Mouse (Mus musculus): ENCODE measurements around the gene Mrps18c. TPM values are rescaled to one million over a fixed set of nuclear protein-coding genes. Genes with fewer than 3 reads are reported as not detected.

The Mrps18c gene
- polyA plus RNA-seq, 1 experiment: 27.8 TPM

GRCm38 (mm10) chr5:100826531-100826930 lies 28.1 kb downstream of the Mrps18c start:
- Histone ChIP-seq H3K27me3 (ENCODE audit: control insufficient read depth, insufficient read depth, low read length) (no peaks in the 10 kb centered on the region), H3K36me3 (ENCODE audit: control insufficient read depth, insufficient read depth, low read length) (no peaks in the 10 kb centered on the region), H3K4me3 (ENCODE audit: control insufficient read depth, low read depth, low read length) (no peak overlapping the region), H3K4me1 (ENCODE audit: control insufficient read depth, insufficient read depth, low read length) (no peaks in the 10 kb centered on the region), H3K27ac (ENCODE audit: control insufficient read depth, insufficient read depth, low read depth, low read length) (no peak overlapping the region)
- no peak for TF ChIP-seq CTCF (IDR thresholded peaks at IDR 0.05; ENCODE audit: control insufficient read depth, insufficient read depth, insufficient replicate concordance, low read depth, low read length)
- no peak for TF ChIP-seq POLR2A (IDR thresholded peaks at IDR 0.05; ENCODE audit: control insufficient read depth, low read depth, low read length)

GRCm38 (mm10) chr5:100828701-100829100 lies 30.3 kb downstream of the Mrps18c start:
- H3K36me3 ChIP-seq (ENCODE audit: control insufficient read depth, insufficient read depth, low read length): no peaks in the 10 kb centered on the region
- H3K4me3 ChIP-seq (ENCODE audit: control insufficient read depth, low read depth, low read length): no peak overlapping the region
- H3K27me3 ChIP-seq (ENCODE audit: control insufficient read depth, insufficient read depth, low read length): no peaks in the 10 kb centered on the region
- H3K27ac ChIP-seq (ENCODE audit: control insufficient read depth, insufficient read depth, low read depth, low read length): no peak overlapping the region
- H3K4me1 ChIP-seq (ENCODE audit: control insufficient read depth, insufficient read depth, low read length): no peaks in the 10 kb centered on the region
- TF ChIP-seq CTCF (IDR thresholded peaks at IDR 0.05; ENCODE audit: control insufficient read depth, insufficient read depth, insufficient replicate concordance, low read depth, low read length): no peak
- TF ChIP-seq POLR2A (IDR thresholded peaks at IDR 0.05; ENCODE audit: control insufficient read depth, low read depth, low read length): no peak

GRCm38 (mm10) chr5:100832680-100833079 lies 34.3 kb downstream of the Mrps18c start:
- H3K4me3 ChIP-seq (ENCODE audit: control insufficient read depth, low read depth, low read length): no peak overlapping the region
- no peaks in the 10 kb centered on the region for H3K4me1 ChIP-seq (ENCODE audit: control insufficient read depth, insufficient read depth, low read length)

GRCm38 (mm10) chr5:100833841-100834240 lies 35.4 kb downstream of the Mrps18c start:
- no peaks in the 10 kb centered on the region for H3K27me3 ChIP-seq (ENCODE audit: control insufficient read depth, insufficient read depth, low read length)
- H3K4me3 ChIP-seq (ENCODE audit: control insufficient read depth, low read depth, low read length): no peak overlapping the region
- H3K4me1 ChIP-seq (ENCODE audit: control insufficient read depth, insufficient read depth, low read length): no peaks in the 10 kb centered on the region
- H3K27ac ChIP-seq (ENCODE audit: control insufficient read depth, insufficient read depth, low read depth, low read length): no peak overlapping the region
- TF ChIP-seq CTCF (IDR thresholded peaks at IDR 0.05; ENCODE audit: control insufficient read depth, insufficient read depth, insufficient replicate concordance, low read depth, low read length) (no peak), POLR2A (IDR thresholded peaks at IDR 0.05; ENCODE audit: control insufficient read depth, low read depth, low read length) (no peak)
- H3K36me3 ChIP-seq (ENCODE audit: control insufficient read depth, insufficient read depth, low read length): no peaks in the 10 kb centered on the region

More at GRCm38 (mm10) chr5:100832680-100833079, 34.3 kb downstream of the Mrps18c start:
- H3K27ac ChIP-seq (ENCODE audit: control insufficient read depth, insufficient read depth, low read depth, low read length): no peak overlapping the region
- no peaks in the 10 kb centered on the region for H3K27me3 ChIP-seq (ENCODE audit: control insufficient read depth, insufficient read depth, low read length)
- no peaks in the 10 kb centered on the region for H3K36me3 ChIP-seq (ENCODE audit: control insufficient read depth, insufficient read depth, low read length)
- TF ChIP-seq POLR2A (IDR thresholded peaks at IDR 0.05; ENCODE audit: control insufficient read depth, low read depth, low read length) (no peak), CTCF (IDR thresholded peaks at IDR 0.05; ENCODE audit: control insufficient read depth, insufficient read depth, insufficient replicate concordance, low read depth, low read length) (no peak)

- Histone ChIP-seq H3K4me3 (ENCODE audit: control insufficient read depth, low read depth, low read length) (no peak overlapping the region), H3K4me1 (ENCODE audit: control insufficient read depth, insufficient read depth, low read length) (no peaks in the 10 kb centered on the region), H3K36me3 (ENCODE audit: control insufficient read depth, insufficient read depth, low read length) (no peaks in the 10 kb centered on the region), H3K27me3 (ENCODE audit: control insufficient read depth, insufficient read depth, low read length) (no peaks in the 10 kb centered on the region), H3K27ac (ENCODE audit: control insufficient read depth, insufficient read depth, low read depth, low read length) (no peak overlapping the region)
- TF ChIP-seq CTCF (IDR thresholded peaks at IDR 0.05; ENCODE audit: control insufficient read depth, insufficient read depth, insufficient replicate concordance, low read depth, low read length): no peak
- TF ChIP-seq POLR2A (IDR thresholded peaks at IDR 0.05; ENCODE audit: control insufficient read depth, low read depth, low read length): no peak
Measured at GRCm38 (mm10) chr5:100835862-100836538, 37.6 kb downstream of the Mrps18c start.

- no peaks in the 10 kb centered on the region for H3K36me3 ChIP-seq (ENCODE audit: control insufficient read depth, insufficient read depth, low read length)
Measured at GRCm38 (mm10) chr5:100837907-100838306, 39.5 kb downstream of the Mrps18c start.

GRCm38 (mm10) chr5:100844485-100844884 lies 46.1 kb downstream of the Mrps18c start:
- H3K36me3 ChIP-seq (ENCODE audit: control insufficient read depth, insufficient read depth, low read length): no peaks in the 10 kb centered on the region
- H3K4me1 ChIP-seq (ENCODE audit: control insufficient read depth, insufficient read depth, low read length): peaks cover 7% of the 10 kb centered on the region
- no peak overlapping the region for H3K27ac ChIP-seq (ENCODE audit: control insufficient read depth, insufficient read depth, low read depth, low read length)
- H3K4me3 ChIP-seq (ENCODE audit: control insufficient read depth, low read depth, low read length): peak overlapping the region; percentile 54
- TF ChIP-seq POLR2A (IDR thresholded peaks at IDR 0.05; ENCODE audit: control insufficient read depth, low read depth, low read length): no peak; the same call in 1 of the 2 replicates
- no peak for TF ChIP-seq CTCF (IDR thresholded peaks at IDR 0.05; ENCODE audit: control insufficient read depth, insufficient read depth, insufficient replicate concordance, low read depth, low read length)
- H3K27me3 ChIP-seq (ENCODE audit: control insufficient read depth, insufficient read depth, low read length): no peaks in the 10 kb centered on the region; the same call in 1 of the 2 replicates

More at GRCm38 (mm10) chr5:100837907-100838306, 39.5 kb downstream of the Mrps18c start:
- no peaks in the 10 kb centered on the region for H3K4me1 ChIP-seq (ENCODE audit: control insufficient read depth, insufficient read depth, low read length)
- TF ChIP-seq CTCF (IDR thresholded peaks at IDR 0.05; ENCODE audit: control insufficient read depth, insufficient read depth, insufficient replicate concordance, low read depth, low read length): no peak
- no peak for TF ChIP-seq POLR2A (IDR thresholded peaks at IDR 0.05; ENCODE audit: control insufficient read depth, low read depth, low read length)
- H3K27me3 ChIP-seq (ENCODE audit: control insufficient read depth, insufficient read depth, low read length): no peaks in the 10 kb centered on the region
- no peak overlapping the region for H3K4me3 ChIP-seq (ENCODE audit: control insufficient read depth, low read depth, low read length)
- H3K27ac ChIP-seq (ENCODE audit: control insufficient read depth, insufficient read depth, low read depth, low read length): no peak overlapping the region

All from testis, adult 2 months (tissue).